Mouse (Mus musculus): Measurements from ENCODE around the gene Adgrb3. TPM values are rescaled to one million over a fixed set of nuclear protein-coding genes. Genes with fewer than 3 reads are reported as not detected.
"Not testable (repeated sequence)": the region's sequence is repeated elsewhere in the genome, so short reads cannot be mapped to it uniquely, and the experiment has no call there.

The Adgrb3 gene
- total RNA-seq, 2 experiments from 2014 or later = 2.1 to 2.3 TPM

DNA sequence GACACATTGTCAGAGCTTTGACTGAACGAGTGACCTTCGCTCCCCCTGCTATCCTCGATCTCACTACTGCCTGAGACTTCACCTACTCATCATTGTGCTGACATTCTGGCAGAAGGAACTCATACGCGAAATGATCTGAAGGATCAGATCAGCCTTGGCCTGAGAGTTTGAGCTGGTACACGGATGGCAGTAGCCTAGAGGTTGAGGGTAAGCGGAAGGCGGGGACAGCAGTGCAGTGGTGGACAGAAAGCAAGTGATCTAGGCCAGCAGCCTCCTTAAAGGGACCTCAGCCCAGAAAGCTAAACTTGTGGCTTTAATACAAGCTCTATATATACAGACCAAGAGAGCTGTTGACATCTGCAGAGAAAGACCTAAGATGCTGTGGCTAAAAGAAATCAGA lies 811.7 kb downstream of the Adgrb3 start:
- DNase-seq (ENCODE audit: low spot score in 2 of 2) = not testable (repeated sequence)

Data from gastrocnemius, postnatal 4 days (tissue).